Mouse (Mus musculus) lung, embryonic 14.5 days (tissue): ENCODE measurements around the gene Tcirg1. TPM values are rescaled to one million over a fixed set of nuclear protein-coding genes. Genes with fewer than 3 reads are reported as not detected.

Experiments used
- ATAC-seq: fragments of 200-750 bp; cut with Nextera tagmentation; 2 replicates; pipeline ENCODE4 v1.8.0; 2017; ENCODE audit warnings: mild to moderate bottlenecking, moderate TSS enrichment, moderate library complexity; ENCODE audit not compliant: insufficient read depth
- DNase-seq: peaks from one replicate; pipeline ENCODE4 v3.0.0-alpha.2; 2015
- H3K27ac ChIP-seq: fragments of 300-500 bp; sonication (generic); 2 replicates; pipeline ENCODE4 v1.5.1; 2014; ENCODE audit warnings: low read depth, mild to moderate bottlenecking, moderate library complexity
- H3K27me3 ChIP-seq: fragments of 300-500 bp; sonication (generic); 2 replicates; pipeline ENCODE4 v1.6.1; 2014; ENCODE audit warnings: low read length, control low read depth; ENCODE audit not compliant: insufficient read depth
- H3K36me3 ChIP-seq: fragments of 300-500 bp; sonication (generic); 2 replicates; pipeline ENCODE4 v1.6.1; 2014; ENCODE audit warnings: control low read depth; ENCODE audit not compliant: insufficient read depth
- H3K4me1 ChIP-seq: fragments of 300-500 bp; sonication (generic); 2 replicates; pipeline ENCODE4 v1.6.1; 2014; ENCODE audit warnings: antibody characterized with exemption, control low read depth; ENCODE audit not compliant: insufficient read depth
- H3K4me2 ChIP-seq: fragments of 300-500 bp; sonication (generic); 2 replicates; pipeline ENCODE4 v1.6.1; 2014; ENCODE audit warnings: mild to moderate bottlenecking
- H3K4me3 ChIP-seq: fragments of 300-500 bp; sonication (generic); 2 replicates; pipeline ENCODE4 v1.5.1; 2014; ENCODE audit warnings: low read depth, low read length
- H3K9ac ChIP-seq: fragments of 300-500 bp; sonication (generic); 2 replicates; pipeline ENCODE4 v1.6.1; 2014
- H3K9me3 ChIP-seq: fragments of 300-500 bp; sonication (generic); 2 replicates; pipeline ENCODE4 v1.6.1; 2016; ENCODE audit warnings: low read depth, low read length, control low read depth
- CTCF ChIP-seq: IDR thresholded peaks from 2 replicates; pipeline ENCODE4 v1.5.1; 2016; ENCODE audit warnings: antibody characterized with exemption, low read depth
- WGBS: fragments of 180-500 bp; shearing (Covaris S2); extraction: QIAGEN DNeasy Blood & Tissue Kit; methylation state at CpG from one replicate; pipeline ENCODE4 v1.1.7; 2014; 5-methylcytosine and 5-hydroxymethylcytosine counted together
- polyA plus RNA-seq: library from polyadenylated mRNA; unstranded; fragments of >200 nt; fragmentation: Nextera tagmentation; extraction: Ambion mirVana; gene quantifications from 2 replicates; pipeline ENCODE4 v1.2.1, GENCODE M21; 2014

Tcirg1 gene
- polyA plus RNA-seq, 1 experiment from 2014 or later, result 31.7 TPM

DNA sequence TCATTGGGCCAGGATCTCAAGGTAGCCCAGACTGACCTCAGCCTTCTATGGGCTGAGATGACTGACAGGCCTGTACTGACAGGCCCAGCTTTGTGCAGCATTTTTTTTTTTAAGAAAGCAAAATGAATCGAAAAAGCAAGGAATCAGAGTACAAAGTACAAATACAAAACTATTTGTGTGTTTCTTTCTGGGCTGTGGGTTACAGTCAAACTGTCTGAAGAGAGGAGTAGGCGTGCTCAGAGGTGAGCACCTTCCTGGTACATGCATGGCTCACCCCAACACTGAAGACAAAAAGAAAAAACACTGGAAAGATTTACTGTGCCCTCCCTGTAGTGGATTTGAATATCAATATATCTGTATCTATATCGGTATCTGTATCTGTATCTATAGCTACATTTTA lies 40.9 kb upstream of the Tcirg1 start:
- Histone ChIP-seq H3K27ac (no peak overlapping the region), H3K4me1 (no peaks in the 10 kb centered on the region), H3K27me3 (no peaks in the 10 kb centered on the region), H3K4me3 (no peak overlapping the region), H3K9me3 (no peaks in the 10 kb centered on the region), H3K36me3 (no peaks in the 10 kb centered on the region), H3K9ac (no peak overlapping the region), H3K4me2 (no peak overlapping the region)
- WGBS, result 79% methylated on average over 3 of the region's 3 CpGs
- DNase-seq, result no peak
- no peak for TF ChIP-seq CTCF
- no peak for ATAC-seq

DNA sequence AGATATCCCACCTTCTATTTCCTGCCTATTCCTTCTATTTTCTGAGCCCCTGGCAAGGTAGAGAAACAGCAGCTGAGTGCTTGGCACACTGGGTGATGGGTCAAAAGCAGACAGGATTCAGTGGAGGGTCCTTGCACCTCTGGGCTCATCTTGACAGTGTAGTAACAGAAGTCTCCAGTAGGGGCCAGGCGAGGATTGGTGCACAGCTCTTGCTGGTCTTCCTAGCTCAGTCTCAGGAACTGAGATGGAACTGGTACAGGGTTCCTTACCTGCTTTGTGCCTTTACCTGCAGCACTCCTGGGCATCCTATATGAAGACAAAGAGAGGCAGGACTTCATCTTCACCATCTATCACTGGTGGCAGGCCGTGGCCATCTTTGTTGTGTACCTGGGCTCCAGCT lies 39.8 kb upstream of the Tcirg1 start:
- H3K27me3 ChIP-seq, result no peaks in the 10 kb centered on the region
- no peak overlapping the region for H3K4me3 ChIP-seq
- no peak overlapping the region for H3K9ac ChIP-seq
- peak; percentile 47; the same call in 1 of the 2 replicates for ATAC-seq
- H3K27ac ChIP-seq, result no peak overlapping the region
- no peak overlapping the region for H3K4me2 ChIP-seq
- peak; percentile 96 for TF ChIP-seq CTCF
- DNase-seq, result peak; percentile 86
- no peaks in the 10 kb centered on the region for H3K4me1 ChIP-seq
- H3K9me3 ChIP-seq, result no peaks in the 10 kb centered on the region
- 10% methylated on average over 2 of the region's 2 CpGs for WGBS
- H3K36me3 ChIP-seq, result no peaks in the 10 kb centered on the region

DNA sequence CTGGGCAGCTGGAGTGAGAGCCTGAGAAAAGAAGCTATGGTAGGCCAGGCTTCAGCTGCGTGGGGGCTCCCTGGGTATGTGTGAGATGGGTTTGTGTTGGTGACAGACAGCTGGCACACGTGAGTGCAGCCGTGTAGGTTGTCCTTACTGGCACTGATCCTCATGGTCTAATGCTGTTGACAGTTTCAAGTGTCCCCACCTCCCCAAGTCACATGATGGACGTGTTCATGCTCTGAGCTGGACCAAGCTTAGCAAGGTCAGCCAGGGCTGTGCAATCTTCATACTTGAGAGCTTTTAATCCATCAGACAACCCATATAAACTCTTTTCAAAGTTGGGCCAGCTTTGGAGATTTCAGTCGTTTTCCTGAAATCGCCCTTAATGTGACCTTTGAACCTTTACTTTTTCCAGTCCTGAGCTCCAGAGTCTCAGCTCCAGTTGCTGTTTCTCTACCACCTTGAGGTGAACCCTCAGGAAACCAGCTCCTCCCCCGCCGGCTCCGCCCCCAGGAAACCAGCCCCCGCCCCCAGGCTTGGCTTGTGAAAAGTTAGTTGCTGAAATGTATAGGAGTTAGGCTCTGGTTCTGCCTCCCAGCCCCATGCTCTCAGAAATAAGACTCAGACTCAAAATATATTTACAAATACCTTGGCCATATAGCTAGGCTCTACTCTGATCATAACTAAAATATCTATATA lies 39.1 kb upstream of the Tcirg1 start:
- Histone ChIP-seq H3K4me2 (no peak overlapping the region), H3K9ac (no peak overlapping the region), H3K4me1 (no peaks in the 10 kb centered on the region), H3K9me3 (no peaks in the 10 kb centered on the region), H3K27me3 (no peaks in the 10 kb centered on the region), H3K4me3 (no peak overlapping the region), H3K36me3 (no peaks in the 10 kb centered on the region), H3K27ac (no peak overlapping the region)
- DNase-seq (no peak), ATAC-seq (no peak)
- WGBS, result 23% methylated on average over 10 of the region's 10 CpGs
- TF ChIP-seq CTCF, result no peak

DNA sequence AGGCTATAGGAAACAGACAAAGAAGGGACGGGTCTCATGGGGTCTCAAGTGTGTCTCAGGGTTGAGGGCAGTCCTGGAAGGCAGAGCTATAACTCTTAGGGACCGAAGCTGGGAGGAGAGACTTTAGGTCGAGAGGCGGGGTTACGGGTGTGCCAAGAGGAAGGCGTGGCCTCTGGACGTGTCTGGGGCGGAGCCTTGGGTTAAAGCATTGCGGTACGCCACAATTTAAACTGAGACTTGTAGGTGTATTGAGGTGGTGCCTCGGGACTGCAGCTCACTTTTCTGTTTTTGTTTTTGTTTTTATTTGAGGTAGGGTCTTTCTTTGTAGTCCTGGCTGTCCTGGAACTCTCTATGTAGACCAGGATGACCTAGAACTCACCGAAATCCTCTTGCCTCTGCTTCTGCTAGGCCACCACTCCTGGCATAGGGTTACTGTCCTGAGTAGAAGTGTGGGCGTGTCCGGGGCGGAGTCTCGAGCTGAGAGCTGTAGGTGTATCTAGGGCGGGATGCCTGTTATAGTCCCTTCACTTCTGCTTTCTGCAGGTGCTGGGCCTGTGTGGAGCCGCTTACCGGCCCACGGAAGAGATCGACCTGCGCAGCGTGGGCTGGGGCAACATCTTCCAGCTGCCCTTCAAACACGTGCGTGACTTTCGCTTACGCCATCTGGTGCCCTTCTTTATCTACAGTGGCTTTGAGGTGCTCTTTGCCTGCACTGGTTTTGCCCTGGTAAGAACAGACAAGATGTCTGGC lies 36.2 kb upstream of the Tcirg1 start:
- no peak overlapping the region for H3K9ac ChIP-seq
- no peak; the same call in 1 of the 2 replicates for ATAC-seq
- no peak for TF ChIP-seq CTCF
- no peaks in the 10 kb centered on the region for H3K36me3 ChIP-seq
- DNase-seq, result peak; percentile 38
- 17% methylated on average over 27 of the region's 27 CpGs for WGBS
- H3K4me2 ChIP-seq, result peak overlapping the region; percentile 45; the same call in 1 of the 2 replicates
- no peaks in the 10 kb centered on the region for H3K9me3 ChIP-seq
- H3K27me3 ChIP-seq, result no peaks in the 10 kb centered on the region
- H3K27ac ChIP-seq, result no peak overlapping the region
- H3K4me1 ChIP-seq, result no peaks in the 10 kb centered on the region
- H3K4me3 ChIP-seq, result no peak overlapping the region

DNA sequence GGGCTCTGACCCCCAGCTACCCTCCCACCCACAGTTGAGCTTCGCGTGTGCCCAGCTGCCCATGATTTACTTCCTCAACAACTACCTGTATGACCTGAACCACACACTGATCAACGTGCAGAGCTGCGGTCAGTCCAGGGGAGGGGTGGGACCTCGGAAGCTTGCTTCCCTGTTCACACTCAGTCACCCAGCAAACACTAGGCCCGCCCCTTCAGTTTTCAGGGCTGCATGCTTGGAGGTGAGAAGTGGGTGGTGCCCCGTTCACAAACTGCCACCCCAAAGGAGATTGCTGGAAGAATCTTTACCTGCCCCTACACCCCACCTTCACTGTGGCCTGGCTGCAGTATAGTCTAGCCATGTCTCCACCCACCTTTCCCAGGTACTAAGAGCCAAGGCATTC lies 35.4 kb upstream of the Tcirg1 start:
- Histone ChIP-seq H3K36me3 (no peaks in the 10 kb centered on the region), H3K9me3 (no peaks in the 10 kb centered on the region), H3K9ac (no peak overlapping the region), H3K27me3 (no peaks in the 10 kb centered on the region), H3K4me3 (no peak overlapping the region), H3K4me1 (no peaks in the 10 kb centered on the region), H3K4me2 (no peak overlapping the region), H3K27ac (no peak overlapping the region)
- no peak for TF ChIP-seq CTCF
- no peak for ATAC-seq
- no peak for DNase-seq
- WGBS, result 67% methylated on average over 7 of the region's 7 CpGs

DNA sequence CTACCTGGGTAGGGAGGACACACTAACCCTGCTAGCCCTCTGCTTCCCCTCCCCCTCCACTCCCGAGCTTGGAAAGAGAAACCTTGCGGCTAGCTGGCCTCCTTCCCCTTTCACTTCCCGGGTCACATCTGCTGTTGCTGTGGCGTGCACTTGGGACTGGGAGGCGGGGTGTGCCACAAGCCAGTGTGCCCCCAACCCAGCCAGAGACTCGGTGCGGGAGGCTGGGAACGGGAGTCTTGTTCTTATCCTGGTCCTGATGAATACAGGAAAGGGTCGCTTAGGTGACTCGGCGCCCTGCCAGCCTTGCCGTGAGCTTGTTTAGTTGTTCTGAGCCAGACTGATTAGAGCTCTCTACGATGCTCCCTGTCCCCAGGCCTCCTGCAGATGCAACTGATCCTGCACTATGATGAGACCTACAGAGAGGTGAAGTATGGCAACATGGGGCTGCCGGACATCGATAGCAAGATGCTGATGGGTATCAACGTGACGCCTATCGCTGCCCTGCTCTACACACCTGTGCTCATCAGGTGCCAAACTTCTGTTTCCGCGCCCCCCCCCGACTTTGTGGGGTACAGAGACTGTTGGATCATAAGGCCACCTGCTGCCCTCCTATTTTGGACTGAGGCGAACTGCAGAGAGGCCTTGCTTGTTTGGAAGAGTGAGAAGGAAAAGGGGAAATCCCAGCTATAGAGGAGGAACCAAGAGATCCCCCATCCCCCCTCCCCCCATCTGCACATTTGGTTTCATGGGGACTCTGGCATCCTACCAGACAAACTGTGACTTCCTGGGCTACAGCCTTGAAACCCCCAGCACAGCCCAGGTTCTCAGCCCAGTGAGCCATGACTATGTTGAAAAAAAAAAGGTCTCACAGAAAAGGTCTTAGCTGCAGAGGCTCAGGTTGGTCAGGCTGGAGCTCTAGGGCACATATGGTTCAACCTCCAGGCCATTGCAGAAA lies 29.2 kb upstream of the Tcirg1 start:
- H3K9me3 ChIP-seq, result no peaks in the 10 kb centered on the region
- peak; percentile 26 for ATAC-seq
- peak; percentile 64 for DNase-seq
- peaks cover 9% of the 10 kb centered on the region for H3K4me1 ChIP-seq
- WGBS, result 9% methylated on average over 22 of the region's 22 CpGs
- H3K9ac ChIP-seq, result peak overlapping the region; percentile 58
- no peaks in the 10 kb centered on the region for H3K36me3 ChIP-seq
- H3K4me3 ChIP-seq, result peak overlapping the region; percentile 50
- H3K27me3 ChIP-seq, result no peaks in the 10 kb centered on the region
- peak overlapping the region; percentile 94 for H3K4me2 ChIP-seq
- TF ChIP-seq CTCF, result no peak
- no peak overlapping the region for H3K27ac ChIP-seq
